Mouse (Mus musculus): ENCODE measurements around the gene Zfp735. TPM values are rescaled to one million over a fixed set of nuclear protein-coding genes. Genes with fewer than 3 reads are reported as not detected.

The Zfp735 gene
- polyA plus RNA-seq (2015; fragmentation: Nextera tagmentation; extraction: Ambion mirVana): not detected in 2 replicates

DNA sequence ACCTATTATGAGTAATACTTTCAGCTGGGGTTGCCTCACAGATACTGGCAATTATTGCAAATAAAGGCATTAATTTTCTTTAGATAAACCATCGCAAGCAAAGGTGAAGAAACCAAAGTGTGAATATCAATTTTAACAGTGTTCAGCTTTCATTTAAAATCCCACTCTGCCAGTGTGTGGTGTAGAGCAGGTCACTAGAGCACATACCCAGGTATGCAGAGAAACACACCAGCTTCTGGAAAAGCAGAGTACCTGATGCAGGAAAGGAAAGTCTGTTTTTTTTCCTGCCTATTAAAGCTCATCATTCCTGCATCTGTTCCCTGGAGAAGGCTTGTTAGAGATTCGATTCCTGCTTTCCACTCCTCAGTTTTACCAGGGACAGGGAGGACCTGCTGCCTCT, at the start of gene Zfp735:
Gene Zfp735, plus strand, starts transcription at position 301 of the 400 bp plus-strand sequence.
- no peak within 1 kb of the TSS for H3K4me2 ChIP-seq
- H3K9me3 ChIP-seq: peaks cover 5% of the 10 kb centered on the region; the same call in 1 of the 2 replicates
- H3K27ac ChIP-seq: no peak within 1 kb of the TSS
- no peak within 1 kb of the TSS for H3K9ac ChIP-seq
- no peak for ATAC-seq (ENCODE audit: insufficient number of reproducible peaks, insufficient read depth, low FRiP score, low TSS enrichment, low read depth)
- H3K4me3 ChIP-seq: no peak within 1 kb of the TSS
- 77% methylated on average over 2 of the region's 2 CpGs for WGBS
- no peaks in the 10 kb centered on the region for H3K4me1 ChIP-seq
- H3K27me3 ChIP-seq: no peaks in the 10 kb centered on the region
- H3K36me3 ChIP-seq: no peaks in the 10 kb centered on the region

DNA sequence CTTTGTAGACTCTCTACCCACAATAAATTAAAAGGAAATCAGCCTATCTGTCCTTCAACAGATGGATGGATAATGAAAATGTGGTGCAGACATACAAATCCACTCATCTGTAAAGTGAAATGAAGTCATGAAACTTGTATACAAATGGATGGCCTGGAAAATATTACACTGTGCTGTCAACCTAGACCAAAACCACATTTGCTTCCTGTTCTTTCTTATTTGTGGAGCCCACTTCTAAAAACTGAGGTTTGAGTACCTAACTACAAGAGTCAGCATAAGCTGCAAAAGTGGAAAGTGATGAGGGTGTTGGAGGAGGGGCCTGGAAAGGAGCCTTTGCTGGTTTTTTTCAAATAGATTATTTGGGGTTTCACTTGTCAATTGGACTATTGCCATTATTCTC, 70.5 kb downstream of the Zfp735 start:
- Histone ChIP-seq H3K27ac (no peak overlapping the region), H3K9ac (no peak overlapping the region), H3K9me3 (peaks cover 5% of the 10 kb centered on the region; the same call in 1 of the 2 replicates), H3K4me3 (no peak overlapping the region), H3K4me1 (no peaks in the 10 kb centered on the region), H3K36me3 (no peaks in the 10 kb centered on the region), H3K4me2 (no peak overlapping the region), H3K27me3 (no peaks in the 10 kb centered on the region)
- no peak for ATAC-seq (ENCODE audit: insufficient number of reproducible peaks, insufficient read depth, low FRiP score, low TSS enrichment, low read depth)

Other genes with a start within 250 kb of the Zfp735 start
- gene Olfr380, start 231.3 kb upstream of the Zfp735 start, polyA plus RNA-seq (2015; fragmentation: Nextera tagmentation; extraction: Ambion mirVana): not detected in 2 replicates
- not detected in 2 replicates for gene Olfr381, start 197.2 kb upstream of the Zfp735 start, polyA plus RNA-seq (2015; fragmentation: Nextera tagmentation; extraction: Ambion mirVana)
- not detected in 2 replicates for gene Olfr382, start 171.6 kb upstream of the Zfp735 start, polyA plus RNA-seq (2015; fragmentation: Nextera tagmentation; extraction: Ambion mirVana)
- gene Olfr385, start 95.8 kb upstream of the Zfp735 start, polyA plus RNA-seq (2015; fragmentation: Nextera tagmentation; extraction: Ambion mirVana): not detected in 2 replicates
- not detected in 2 replicates for gene Olfr384, start 90.2 kb upstream of the Zfp735 start, polyA plus RNA-seq (2015; fragmentation: Nextera tagmentation; extraction: Ambion mirVana)
- gene Olfr389, start 91.9 kb downstream of the Zfp735 start, polyA plus RNA-seq (2015; fragmentation: Nextera tagmentation; extraction: Ambion mirVana): not detected in 2 replicates
- gene Olfr390, start 94.2 kb downstream of the Zfp735 start, polyA plus RNA-seq (2015; fragmentation: Nextera tagmentation; extraction: Ambion mirVana): not detected in 2 replicates
- gene Olfr391-ps, start 114.3 kb downstream of the Zfp735 start, polyA plus RNA-seq (2015; fragmentation: Nextera tagmentation; extraction: Ambion mirVana): not detected in 2 replicates
- not detected in 2 replicates for gene Olfr392, start 128.3 kb downstream of the Zfp735 start, polyA plus RNA-seq (2015; fragmentation: Nextera tagmentation; extraction: Ambion mirVana)
- not detected in 2 replicates for gene Olfr393, start 162.7 kb downstream of the Zfp735 start, polyA plus RNA-seq (2015; fragmentation: Nextera tagmentation; extraction: Ambion mirVana)
- gene Olfr394, start 202.0 kb downstream of the Zfp735 start, polyA plus RNA-seq (2015; fragmentation: Nextera tagmentation; extraction: Ambion mirVana): not detected in 2 replicates
- not detected in 2 replicates for gene Olfr395, start 220.5 kb downstream of the Zfp735 start, polyA plus RNA-seq (2015; fragmentation: Nextera tagmentation; extraction: Ambion mirVana)
- gene Olfr23, start 247.9 kb downstream of the Zfp735 start, polyA plus RNA-seq (2015; fragmentation: Nextera tagmentation; extraction: Ambion mirVana): 0.14 TPM in 1 of 2 replicates, not detected in the other

Measured in embryonic facial prominence, embryonic 13.5 days (tissue).